Mouse (Mus musculus) midbrain, embryonic 14.5 days (tissue): ENCODE results near the gene Umodl1. TPM values are rescaled to one million over a fixed set of nuclear protein-coding genes. Genes with fewer than 3 reads are reported as not detected.

Experiments
- ATAC-seq: fragments of 200-750 bp; cut with Nextera tagmentation; 2 replicates; pipeline ENCODE4 v1.8.0; 2017; ENCODE audit warnings: moderate number of reproducible peaks, moderate library complexity; ENCODE audit not compliant: low FRiP score, low TSS enrichment
- DNase-seq: peaks from one replicate; pipeline ENCODE4 v3.0.0-alpha.2; 2015
- H3K27ac ChIP-seq: fragments of 300-500 bp; sonication (generic); replicated peaks from 2 replicates; pipeline ENCODE4 v1.5.1; 2014; ENCODE audit warnings: mild to moderate bottlenecking, low read depth, low read length, moderate library complexity
- H3K27me3 ChIP-seq: fragments of 300-500 bp; sonication (generic); 2 replicates; pipeline ENCODE4 v1.6.1; 2014; ENCODE audit warnings: low read length, control low read depth, mixed read lengths; ENCODE audit not compliant: control insufficient read depth, insufficient read depth
- H3K36me3 ChIP-seq: fragments of 300-500 bp; sonication (generic); 2 replicates; pipeline ENCODE4 v1.6.1; 2014; ENCODE audit warnings: low read length, control low read depth; ENCODE audit not compliant: control insufficient read depth, insufficient read depth
- H3K4me1 ChIP-seq: fragments of 300-500 bp; sonication (generic); 2 replicates; pipeline ENCODE4 v1.6.1; 2014; ENCODE audit warnings: mild to moderate bottlenecking, antibody characterized with exemption, low read length, control low read depth; ENCODE audit not compliant: control insufficient read depth, insufficient read depth
- H3K4me2 ChIP-seq: fragments of 300-500 bp; sonication (generic); 2 replicates; pipeline ENCODE4 v1.6.1; 2014; ENCODE audit warnings: mild to moderate bottlenecking, low read length, moderate library complexity
- H3K4me3 ChIP-seq: fragments of 300-500 bp; sonication (generic); replicated peaks from 2 replicates; pipeline ENCODE4 v1.5.1; 2014; ENCODE audit warnings: low read depth, low read length
- H3K9ac ChIP-seq: fragments of 300-500 bp; sonication (generic); replicated peaks from 2 replicates; pipeline ENCODE4 v1.6.1; 2014; ENCODE audit warnings: mild to moderate bottlenecking, low read length, moderate library complexity
- H3K9me3 ChIP-seq: fragments of 300-500 bp; sonication (generic); 2 replicates; pipeline ENCODE4 v1.6.1; 2016; ENCODE audit warnings: low read length, control low read depth, mixed read lengths; ENCODE audit not compliant: control insufficient read depth
- WGBS: fragments of 180-500 bp; shearing (Covaris S2); extraction: QIAGEN DNeasy Blood & Tissue Kit; methylation state at CpG from one replicate; pipeline ENCODE4 v1.1.7; 2014; 5-methylcytosine and 5-hydroxymethylcytosine counted together
- polyA plus RNA-seq: library from polyadenylated mRNA; unstranded; fragments of >200 nt; fragmentation: Nextera tagmentation; extraction: Ambion mirVana; gene quantifications from 2 replicates; pipeline ENCODE4 v1.2.1, GENCODE M21; 2014

Gene Umodl1
- polyA plus RNA-seq, 1 experiment from 2014 or later = not detected

GRCm38 (mm10) chr17:30935301-30935700, 19.1 kb upstream of the Umodl1 start:
- no peaks in the 10 kb centered on the region for H3K36me3 ChIP-seq
- no peak for ATAC-seq
- WGBS = 46% methylated on average over 5 of the region's 5 CpGs
- H3K4me1 ChIP-seq = no peaks in the 10 kb centered on the region
- H3K27ac ChIP-seq = no peak overlapping the region
- H3K9ac ChIP-seq = no peak overlapping the region
- H3K4me2 ChIP-seq = no peak overlapping the region
- no peak overlapping the region for H3K4me3 ChIP-seq
- DNase-seq = no peak
- no peaks in the 10 kb centered on the region for H3K27me3 ChIP-seq
- no peaks in the 10 kb centered on the region for H3K9me3 ChIP-seq

DNA sequence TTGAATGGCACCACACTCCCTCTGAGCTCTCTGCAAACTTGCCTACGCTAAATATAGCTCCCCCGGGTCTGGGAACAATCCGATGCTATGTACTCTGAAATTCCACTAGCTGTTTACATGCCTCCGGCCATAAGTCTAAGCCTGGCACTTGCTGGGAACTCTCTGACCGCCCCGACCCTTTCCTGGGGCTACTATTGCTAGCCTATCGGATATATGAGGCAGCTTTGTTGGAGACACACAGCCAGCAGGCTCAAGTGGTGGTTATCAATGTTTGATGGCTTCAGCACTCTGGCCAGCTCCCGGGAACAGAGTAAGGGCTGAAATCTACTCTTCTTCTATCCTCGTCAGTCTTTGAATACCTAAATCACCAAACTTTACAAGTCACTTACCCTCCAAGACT, 15.9 kb upstream of the Umodl1 start:
- Histone ChIP-seq H3K4me1 (no peaks in the 10 kb centered on the region), H3K4me2 (no peak overlapping the region), H3K9me3 (no peaks in the 10 kb centered on the region), H3K9ac (no peak overlapping the region), H3K36me3 (no peaks in the 10 kb centered on the region), H3K27me3 (no peaks in the 10 kb centered on the region), H3K4me3 (no peak overlapping the region), H3K27ac (no peak overlapping the region)
- DNase-seq (no peak), ATAC-seq (no peak)
- 63% methylated on average over 9 of the region's 9 CpGs for WGBS

DNA sequence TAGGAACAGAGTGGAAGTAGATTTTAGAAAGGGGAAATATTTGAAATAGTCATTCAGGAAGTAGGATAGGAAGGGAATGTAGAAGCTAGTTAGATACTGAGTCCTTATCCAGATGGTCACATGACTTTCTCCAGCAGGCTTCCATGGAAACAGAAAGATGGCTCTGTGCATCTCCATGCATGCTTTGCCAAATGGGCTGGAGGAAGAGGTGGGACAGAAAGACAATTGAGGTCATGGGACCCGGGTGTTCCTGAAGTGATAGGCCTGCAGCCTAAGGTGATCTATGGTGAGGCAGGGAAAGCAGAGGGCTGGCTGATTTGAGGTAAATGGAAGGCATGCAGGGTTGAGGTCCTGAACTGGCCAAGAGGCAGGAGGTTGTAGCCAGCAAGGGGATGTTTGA, 6.1 kb upstream of the Umodl1 start:
- Histone ChIP-seq H3K9me3 (no peaks in the 10 kb centered on the region), H3K9ac (no peak overlapping the region), H3K4me2 (no peak overlapping the region), H3K4me1 (0 out of 2 replicates have a peak, but pooled peaks cover 8% of the 10 kb centered on the region), H3K27me3 (no peaks in the 10 kb centered on the region), H3K27ac (no peak overlapping the region), H3K4me3 (no peak overlapping the region), H3K36me3 (no peaks in the 10 kb centered on the region)
- no peak for DNase-seq
- ATAC-seq = no peak
- 52% methylated on average over 1 of the region's 1 CpGs for WGBS

- Histone ChIP-seq H3K9me3 (no peaks in the 10 kb centered on the region), H3K4me2 (no peak overlapping the region), H3K27me3 (no peaks in the 10 kb centered on the region), H3K9ac (no peak overlapping the region), H3K4me3 (no peak overlapping the region), H3K27ac (no peak overlapping the region), H3K36me3 (no peaks in the 10 kb centered on the region), H3K4me1 (peaks cover 10% of the 10 kb centered on the region; the same call in 1 of the 2 replicates)
- ATAC-seq (no peak), DNase-seq (peak; percentile 91)
- WGBS = 6% methylated on average over 7 of the region's 7 CpGs
Measured at GRCm38 (mm10) chr17:30950780-30951179, 3.7 kb upstream of the Umodl1 start.

DNA sequence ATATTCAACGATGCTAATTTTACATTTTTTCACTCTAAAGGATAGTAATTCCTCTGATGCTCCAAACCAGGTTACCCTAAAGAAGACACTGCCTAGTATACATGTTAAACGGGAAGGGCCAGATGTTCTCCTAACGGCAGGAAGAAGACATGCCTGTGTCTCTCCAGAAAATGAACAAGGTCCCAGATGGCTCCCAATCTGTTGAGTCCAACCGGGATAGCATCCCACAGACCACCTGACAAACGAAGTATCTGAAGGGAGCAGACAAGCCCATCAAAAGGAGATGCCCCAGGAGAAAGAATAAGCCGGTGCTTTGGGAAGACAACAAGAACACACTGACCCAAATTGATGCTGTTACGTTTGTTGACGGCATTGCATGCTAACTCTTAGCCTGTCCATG, 2.8 kb upstream of the Umodl1 start:
- Histone ChIP-seq H3K27me3 (no peaks in the 10 kb centered on the region), H3K9ac (no peak overlapping the region), H3K9me3 (no peaks in the 10 kb centered on the region), H3K4me1 (peaks cover 7% of the 10 kb centered on the region; the same call in 1 of the 2 replicates), H3K4me3 (no peak overlapping the region), H3K36me3 (no peaks in the 10 kb centered on the region), H3K27ac (no peak overlapping the region), H3K4me2 (no peak overlapping the region)
- WGBS = 55% methylated on average over 8 of the region's 8 CpGs
- no peak for DNase-seq
- no peak for ATAC-seq

- Histone ChIP-seq H3K4me3 (no peak overlapping the region), H3K27me3 (no peaks in the 10 kb centered on the region), H3K4me2 (no peak overlapping the region), H3K9me3 (no peaks in the 10 kb centered on the region), H3K27ac (no peak overlapping the region), H3K36me3 (no peaks in the 10 kb centered on the region), H3K4me1 (no peaks in the 10 kb centered on the region), H3K9ac (no peak overlapping the region)
- WGBS = 74% methylated on average over 7 of the region's 7 CpGs
- no peak for ATAC-seq
- no peak for DNase-seq
Measured at GRCm38 (mm10) chr17:30961936-30962592, 7.6 kb downstream of the Umodl1 start.

DNA sequence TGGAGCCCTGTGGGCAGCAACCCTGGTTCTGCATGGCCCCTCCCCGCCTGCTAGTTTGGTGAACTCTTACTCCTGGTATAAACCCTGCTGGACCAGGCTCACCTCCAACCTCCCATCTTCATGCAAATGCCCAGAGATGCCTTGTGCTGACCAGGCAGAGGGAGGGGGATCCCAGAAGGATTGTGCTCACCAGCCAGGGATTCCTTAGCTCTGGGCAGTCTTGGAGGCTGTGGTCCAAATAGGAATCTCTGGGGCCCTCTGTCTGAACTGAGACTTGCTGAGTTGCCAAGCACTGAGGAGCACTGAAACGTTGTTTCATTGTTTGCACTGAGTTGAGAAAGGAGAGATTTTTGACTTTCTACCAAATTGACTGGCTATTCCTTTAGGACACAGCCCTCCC, 8.4 kb downstream of the Umodl1 start:
- no peaks in the 10 kb centered on the region for H3K4me1 ChIP-seq
- peak; percentile 34 for DNase-seq
- no peak overlapping the region for H3K4me3 ChIP-seq
- H3K4me2 ChIP-seq = no peak overlapping the region
- 38% methylated on average over 2 of the region's 2 CpGs for WGBS
- H3K9me3 ChIP-seq = no peaks in the 10 kb centered on the region
- no peaks in the 10 kb centered on the region for H3K27me3 ChIP-seq
- H3K27ac ChIP-seq = no peak overlapping the region
- no peak overlapping the region for H3K9ac ChIP-seq
- no peak for ATAC-seq
- no peaks in the 10 kb centered on the region for H3K36me3 ChIP-seq

DNA sequence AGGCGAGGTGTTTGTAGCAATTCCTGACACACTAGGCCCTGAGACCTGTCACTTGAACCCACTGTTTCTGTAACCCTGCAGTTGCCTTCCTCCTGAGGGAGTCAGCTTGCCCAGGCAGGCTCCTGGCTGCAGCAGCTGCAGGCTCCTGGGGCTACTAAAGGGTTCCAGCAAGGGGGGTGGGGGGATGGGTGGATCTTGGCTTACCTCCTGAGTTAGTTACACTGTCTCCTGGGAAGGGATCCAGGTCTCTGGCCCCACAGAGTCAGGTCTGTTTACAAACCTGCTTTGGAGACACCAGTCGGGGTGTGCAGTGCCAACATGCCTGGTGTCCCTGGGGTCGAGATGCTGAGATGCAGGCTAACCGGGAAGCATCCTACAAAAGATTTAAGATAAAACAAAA, 15.5 kb downstream of the Umodl1 start:
- H3K27me3 ChIP-seq = no peaks in the 10 kb centered on the region
- H3K36me3 ChIP-seq = no peaks in the 10 kb centered on the region
- 66% methylated on average over 4 of the region's 4 CpGs for WGBS
- H3K4me2 ChIP-seq = no peak overlapping the region
- no peak for DNase-seq
- H3K9ac ChIP-seq = no peak overlapping the region
- no peaks in the 10 kb centered on the region for H3K9me3 ChIP-seq
- H3K4me3 ChIP-seq = no peak overlapping the region
- ATAC-seq = no peak
- no peak overlapping the region for H3K27ac ChIP-seq
- H3K4me1 ChIP-seq = no peaks in the 10 kb centered on the region

- Histone ChIP-seq H3K27me3 (no peaks in the 10 kb centered on the region), H3K4me2 (no peak overlapping the region), H3K9me3 (no peaks in the 10 kb centered on the region), H3K36me3 (no peaks in the 10 kb centered on the region), H3K9ac (no peak overlapping the region), H3K4me1 (no peaks in the 10 kb centered on the region), H3K27ac (no peak overlapping the region), H3K4me3 (no peak overlapping the region)
- ATAC-seq (no peak), DNase-seq (no peak)
- whole genome bisulfite sequencing = 86% methylated on average over 7 of the region's 7 CpGs
Measured at GRCm38 (mm10) chr17:30971877-30972276, 17.4 kb downstream of the Umodl1 start.
